Mouse (Mus musculus) G1E (cell line): Measurements from ENCODE around the gene Gtf3a.

ENCODE experiments used
- CTCF ChIP-seq: IDR thresholded peaks from 2 replicates; pipeline ENCODE4 v1.5.1; 2012; ENCODE audit warnings: low read depth, low read length, inconsistent platforms, mixed read lengths
- GATA1 ChIP-seq: IDR thresholded peaks from 2 replicates; pipeline ENCODE4 v1.6.1; 2012; ENCODE audit warnings: borderline replicate concordance, low read length, inconsistent platforms, mixed read lengths
- GATA2 ChIP-seq: IDR thresholded peaks from 2 replicates; pipeline ENCODE4 v1.6.1; 2012; ENCODE audit warnings: low read depth, low read length, inconsistent platforms, borderline replicate concordance
- TAL1 ChIP-seq: conservative IDR thresholded peaks from 2 replicates; pipeline ENCODE4 v1.6.1; 2012; ENCODE audit warnings: low read depth, low read length, inconsistent platforms, mixed read lengths

- TF ChIP-seq CTCF, result no peak
- TF ChIP-seq TAL1, result no peak
- TF ChIP-seq GATA1, result no peak
- no peak for TF ChIP-seq GATA2
Observed at GRCm38 (mm10) chr5:146973858-146974780, 25.7 kb downstream of the Gtf3a start.
